Comparison of ENCODE assay signal across 27 mouse cellular contexts in genomic region chr2:157918529-157918928, GRCm38 (mm10). TPM values are rescaled to one million over a fixed set of nuclear protein-coding genes. Genes with fewer than 3 reads are reported as not detected.
DNase-seq lines count a peak whose midpoint lies in the region; ATAC-seq and TF ChIP-seq lines count a peak whose summit lies in the region.
"Had no signal": no experiment of that assay in that cellular context is flagged by ENCODE, and none has a peak within 500 bp of the region (broad histone marks: within the 10 kb centered on the region; RNA-seq: fewer than 3 reads in every experiment).

No protein-coding gene starts in this region.

- H3K4me2 ChIP-seq in hindbrain, embryonic 13.5 days = peak overlapping the region; percentile 70
- H3K4me2 ChIP-seq in hindbrain, embryonic 16.5 days (ENCODE audit: low read length) = peak overlapping the region; percentile 86
- peak overlapping the region; percentile 27 for H3K4me2 ChIP-seq in neural tube, embryonic 14.5 days (ENCODE audit: low read depth, low read length)
- H3K4me2 ChIP-seq: forebrain, embryonic 12.5 days had no signal

- no peaks in the 10 kb centered on the region for H3K36me3 ChIP-seq in hindbrain, embryonic 13.5 days
- no peaks in the 10 kb centered on the region for H3K36me3 ChIP-seq in hindbrain, embryonic 10.5 days
- H3K36me3 ChIP-seq in hindbrain, embryonic 16.5 days (ENCODE audit: control insufficient read depth, insufficient read depth, low read length) = no peaks in the 10 kb centered on the region
- no peaks in the 10 kb centered on the region for H3K36me3 ChIP-seq in neural tube, embryonic 14.5 days (ENCODE audit: control insufficient read depth, insufficient read depth, low read length)
- H3K36me3 ChIP-seq: forebrain, embryonic 12.5 days; heart, embryonic 10.5 days; limb, embryonic 10.5 days had no signal

- no peak for ATAC-seq in hindbrain, embryonic 13.5 days (ENCODE audit: low FRiP score)
- ATAC-seq in hindbrain, embryonic 16.5 days = no peak
- no peak for ATAC-seq in neural tube, embryonic 14.5 days (ENCODE audit: low read depth)
- ATAC-seq: activated CD4-positive, CD25-positive, alpha-beta regulatory T cell, adult 4 months; liver, postnatal 0 days had no signal

- no peaks in the 10 kb centered on the region for H3K9me3 ChIP-seq in hindbrain, embryonic 13.5 days
- H3K9me3 ChIP-seq in hindbrain, embryonic 10.5 days = no peaks in the 10 kb centered on the region
- H3K9me3 ChIP-seq in hindbrain, embryonic 16.5 days (ENCODE audit: control insufficient read depth, low read length) = no peaks in the 10 kb centered on the region
- no peaks in the 10 kb centered on the region for H3K9me3 ChIP-seq in neural tube, embryonic 14.5 days (ENCODE audit: control insufficient read depth, low read length)
- H3K9me3 ChIP-seq: forebrain, embryonic 12.5 days; heart, embryonic 10.5 days; limb, embryonic 10.5 days had no signal

- no peak for TF ChIP-seq POLR2A in cerebellum, adult 2 months (IDR thresholded peaks at IDR 0.05; ENCODE audit: borderline replicate concordance, insufficient read depth, low read length)

- H3K27me3 ChIP-seq in hindbrain, embryonic 13.5 days = peaks cover 57% of the 10 kb centered on the region
- H3K27me3 ChIP-seq in hindbrain, embryonic 10.5 days (ENCODE audit: insufficient read depth, poor library complexity, severe bottlenecking) = peaks cover 80% of the 10 kb centered on the region
- peaks cover 2% of the 10 kb centered on the region; the same call in 1 of the 2 replicates for H3K27me3 ChIP-seq in hindbrain, embryonic 16.5 days (replicated peaks; ENCODE audit: control insufficient read depth, insufficient read depth, low read length)
- H3K27me3 ChIP-seq in neural tube, embryonic 14.5 days (ENCODE audit: control insufficient read depth, insufficient read depth, low read length) = no peaks in the 10 kb centered on the region
- H3K27me3 ChIP-seq in cerebellum, adult 2 months (ENCODE audit: control insufficient read depth, insufficient read depth, low read length) = no peaks in the 10 kb centered on the region

- WGBS in hindbrain, embryonic 13.5 days = 6% methylated on average over 10 of the region's 10 CpGs
- WGBS in hindbrain, embryonic 10.5 days = 6% methylated on average over 10 of the region's 10 CpGs
- 5% methylated on average over 10 of the region's 10 CpGs for WGBS in hindbrain, embryonic 16.5 days
- 11% methylated on average over 10 of the region's 10 CpGs for WGBS in neural tube, embryonic 14.5 days
- WGBS in cerebellum, adult 2 months = 49% methylated on average over 10 of the region's 10 CpGs

- H3K4me1 ChIP-seq in hindbrain, embryonic 13.5 days (replicated peaks) = peaks cover 97% of the 10 kb centered on the region
- peaks cover 27% of the 10 kb centered on the region for H3K4me1 ChIP-seq in hindbrain, embryonic 10.5 days (replicated peaks)
- H3K4me1 ChIP-seq in hindbrain, embryonic 16.5 days (ENCODE audit: control insufficient read depth, insufficient read depth, low read depth, low read length) = peaks cover 35% of the 10 kb centered on the region
- H3K4me1 ChIP-seq in neural tube, embryonic 14.5 days (ENCODE audit: control insufficient read depth, insufficient read depth, low read length) = peaks cover 37% of the 10 kb centered on the region
- no peaks in the 10 kb centered on the region; the same call in 1 of the 2 replicates for H3K4me1 ChIP-seq in cerebellum, adult 2 months (ENCODE audit: control insufficient read depth, insufficient read depth, low read length)

- H3K27ac ChIP-seq in hindbrain, embryonic 13.5 days = peak overlapping the region; percentile 66
- H3K27ac ChIP-seq in hindbrain, embryonic 10.5 days = no peak overlapping the region
- 0 out of 2 replicates have a peak overlapping the region, but pooled peaks have one; percentile 2 for H3K27ac ChIP-seq in hindbrain, embryonic 16.5 days (ENCODE audit: low read depth, low read length)
- no peak overlapping the region for H3K27ac ChIP-seq in neural tube, embryonic 14.5 days (ENCODE audit: low read depth, low read length)
- H3K27ac ChIP-seq in cerebellum, adult 2 months (ENCODE audit: insufficient read depth, low read length) = no peak overlapping the region
- H3K27ac ChIP-seq: forebrain, embryonic 12.5 days; heart, embryonic 10.5 days; left cerebral cortex, adult 2 months; limb, embryonic 10.5 days had no signal

- H3K9ac ChIP-seq in hindbrain, embryonic 13.5 days = peak overlapping the region; percentile 46; the same call in 1 of the 2 replicates
- H3K9ac ChIP-seq in hindbrain, embryonic 16.5 days (ENCODE audit: low read depth, low read length) = peak overlapping the region; percentile 46; the same call in 1 of the 2 replicates
- H3K9ac ChIP-seq in neural tube, embryonic 14.5 days (replicated peaks; ENCODE audit: low read depth, low read length) = peak overlapping the region; percentile 18; the same call in 1 of the 2 replicates
- H3K9ac ChIP-seq: forebrain, embryonic 12.5 days; liver, postnatal 0 days had no signal

- no peak for TF ChIP-seq CTCF in cerebellum, adult 2 months (IDR thresholded peaks at IDR 0.05; ENCODE audit: borderline replicate concordance, insufficient read depth, low read depth, low read length)

- no peak for DNase-seq in hindbrain, embryonic 10.5 days (ENCODE audit: low spot score)
- DNase-seq in R1 (ENCODE audit: low read depth, low spot score) = peak; percentile 61
- no peak for DNase-seq in embryo, embryonic 11 days
- DNase-seq in cerebellum, adult 2 months = no peak
- DNase-seq: adrenal gland, postnatal 10 days; B cell, adult 2 months; cerebellum, adult 11 months; cerebellum, postnatal 25 days; kidney, adult 8-10 months; kidney, postnatal 4 days; layer of hippocampus, adult 9-11 months; liver, postnatal 0 days; lung, postnatal 14 days; retina, postnatal 1 day; right cerebral cortex, postnatal 4 days; thymus, adult 2 months had no signal

- H3K4me3 ChIP-seq in hindbrain, embryonic 13.5 days = peak overlapping the region; percentile 24
- H3K4me3 ChIP-seq in hindbrain, embryonic 10.5 days = no peak overlapping the region
- H3K4me3 ChIP-seq in hindbrain, embryonic 16.5 days (ENCODE audit: low read length) = peak overlapping the region; percentile 1; the same call in 1 of the 2 replicates
- peak overlapping the region; percentile 3; the same call in 1 of the 2 replicates for H3K4me3 ChIP-seq in neural tube, embryonic 14.5 days (ENCODE audit: low read depth, low read length)
- no peak overlapping the region for H3K4me3 ChIP-seq in cerebellum, adult 2 months (replicated peaks; ENCODE audit: insufficient read depth, low read depth, low read length)
- H3K4me3 ChIP-seq: forebrain, embryonic 12.5 days; heart, embryonic 10.5 days; left cerebral cortex, adult 2 months; limb, embryonic 10.5 days had no signal

RNA-seq across cellular contexts. Expression of gene Vstm2l, which starts 4.1 kb away (rescaled TPM):
- polyA plus RNA-seq in hindbrain, embryonic 13.5 days (2015; fragmentation: Nextera tagmentation; extraction: Ambion mirVana) = 16.9 and 21.6 TPM in 2 replicates
- polyA plus RNA-seq in hindbrain, embryonic 10.5 days (2016; fragmentation: Nextera tagmentation; extraction: Ambion mirVana) = 0.62 and 3.2 TPM in 2 replicates
- 9.5 and 20.7 TPM in 2 replicates for polyA plus RNA-seq in hindbrain, embryonic 16.5 days (2015; fragmentation: Nextera tagmentation; extraction: Ambion mirVana)
- polyA plus RNA-seq in neural tube, embryonic 14.5 days (2014; fragmentation: Nextera tagmentation; extraction: Ambion mirVana) = 46.5 and 60.0 TPM in 2 replicates
- polyA plus RNA-seq in cerebellum, adult 2 months (2012; rRNA removed) = 46.0 and 50.0 TPM in 2 replicates
- polyA plus RNA-seq: activated CD4-positive, CD25-positive, alpha-beta regulatory T cell, adult 4 months; gonadal fat pad, adult 2 months; heart, postnatal 0 days; limb, embryonic 10.5 days; liver, adult 2 months; liver, postnatal 0 days had no signal

Comparison
In these comparisons a context has a peak if more than half of its experiments do, and no peak if none do; other contexts are left out.
1. H3K27ac ChIP-seq: peak in hindbrain, embryonic 13.5 days (single experiment) and hindbrain, embryonic 16.5 days (single experiment); none in hindbrain, embryonic 10.5 days (single experiment), neural tube, embryonic 14.5 days (single experiment) and cerebellum, adult 2 months (single experiment).
2. H3K4me3 ChIP-seq: peak in hindbrain, embryonic 13.5 days (single experiment), hindbrain, embryonic 16.5 days (single experiment) and neural tube, embryonic 14.5 days (single experiment); none in hindbrain, embryonic 10.5 days (single experiment) and cerebellum, adult 2 months (single experiment).
3. H3K4me2 ChIP-seq: peak in every context shown above with its lines; median percentile 86 in hindbrain, embryonic 16.5 days; 70 in hindbrain, embryonic 13.5 days; 27 in neural tube, embryonic 14.5 days.
4. Peak in every context shown above with its lines, with median percentiles within 50 percentile points of each other: H3K9ac ChIP-seq.